Comparison of ENCODE assay signal across 9 mouse cellular contexts in genomic region chr4:45528355-45529198, GRCm38 (mm10). TPM values are rescaled to one million over a fixed set of nuclear protein-coding genes. Genes with fewer than 3 reads are reported as not detected.
DNase-seq lines count a peak whose midpoint lies in the region; ATAC-seq and TF ChIP-seq lines count a peak whose summit lies in the region.
"Had no signal": no experiment of that assay in that cellular context is flagged by ENCODE, and none has a peak within 500 bp of the region (broad histone marks: within the 10 kb centered on the region; RNA-seq: fewer than 3 reads in every experiment).

No protein-coding gene starts in this region.

- intact Hi-C loops in left cerebral cortex, adult 2 months (cut with DNase I), result loop anchor here (2.0 to 5.0 kb wide), 2 partner anchors 51 to 110 kb away; no protein-coding TSS in a partner anchor
- intact Hi-C loops in left cerebral cortex, postnatal 25 days (cut with DNase I), result loop anchor here (2.0 to 5.0 kb wide), 2 partner anchors 81 to 110 kb away; no protein-coding TSS in a partner anchor

- H3K9me3 ChIP-seq in forebrain, embryonic 15.5 days, result no peaks in the 10 kb centered on the region
- H3K9me3 ChIP-seq in kidney, postnatal 0 days (replicated peaks; ENCODE audit: low read length), result no peaks in the 10 kb centered on the region

- no peaks in the 10 kb centered on the region for H3K36me3 ChIP-seq in forebrain, embryonic 15.5 days
- H3K36me3 ChIP-seq in kidney, postnatal 0 days (ENCODE audit: insufficient read depth, low read length), result no peaks in the 10 kb centered on the region
- H3K36me3 ChIP-seq in myocyte (ENCODE audit: control insufficient read depth, insufficient read depth), result no peaks in the 10 kb centered on the region

- no peaks in the 10 kb centered on the region for H3K27me3 ChIP-seq in forebrain, embryonic 15.5 days
- no peaks in the 10 kb centered on the region for H3K27me3 ChIP-seq in kidney, postnatal 0 days (ENCODE audit: insufficient read depth, low read length)
- no peaks in the 10 kb centered on the region for H3K27me3 ChIP-seq in myocyte (ENCODE audit: control insufficient read depth, insufficient read depth, insufficient read length)
- H3K27me3 ChIP-seq: Patski had no signal

- H3K4me2 ChIP-seq in forebrain, embryonic 15.5 days (replicated peaks), result peak overlapping the region; percentile 75
- H3K4me2 ChIP-seq in kidney, postnatal 0 days (ENCODE audit: low read length), result peak overlapping the region; percentile 95
- peak overlapping the region; percentile 87 for H3K4me2 ChIP-seq in myocyte (ENCODE audit: low read depth)

- peak overlapping the region; percentile 72 for H3K4me3 ChIP-seq in left cerebral cortex, adult 2 months
- H3K4me3 ChIP-seq in forebrain, embryonic 15.5 days, result peak overlapping the region; percentile 64
- H3K4me3 ChIP-seq in kidney, postnatal 0 days (replicated peaks; ENCODE audit: low read depth, low read length), result peak overlapping the region; percentile 69
- H3K4me3 ChIP-seq in myocyte, result peak overlapping the region; percentile 98

- H3ac ChIP-seq in myocyte (ENCODE audit: control insufficient read depth, insufficient read length), result peak overlapping the region; percentile 94

- 3% methylated on average over 21 of the region's 21 CpGs for WGBS in forebrain, embryonic 15.5 days
- WGBS in kidney, postnatal 0 days, result 6% methylated on average over 21 of the region's 21 CpGs

- H3K9ac ChIP-seq in forebrain, embryonic 15.5 days (replicated peaks), result peak overlapping the region; percentile 84
- peak overlapping the region; percentile 83 for H3K9ac ChIP-seq in kidney, postnatal 0 days (ENCODE audit: low read depth, low read length)

- H3K4me1 ChIP-seq in forebrain, embryonic 15.5 days, result peaks cover 71% of the 10 kb centered on the region
- H3K4me1 ChIP-seq in kidney, postnatal 0 days (replicated peaks; ENCODE audit: insufficient read depth, low read length), result peaks cover 27% of the 10 kb centered on the region

- ATAC-seq in forebrain, embryonic 15.5 days (replicated peaks), result no peak
- ATAC-seq in kidney, postnatal 0 days (replicated peaks; ENCODE audit: low FRiP score, low read depth), result no peak
- ATAC-seq: Patski had no signal

- no peak for TF ChIP-seq POLR2A in myocyte (IDR thresholded peaks at IDR 0.05; ENCODE audit: insufficient read length, low read depth)

- no peak for TF ChIP-seq CTCF in left cerebral cortex, adult 2 months (IDR thresholded peaks at IDR 0.05)
- no peak for TF ChIP-seq CTCF in kidney, postnatal 0 days (IDR thresholded peaks at IDR 0.05; ENCODE audit: low read depth)

- H3K27ac ChIP-seq in left cerebral cortex, adult 2 months, result peak overlapping the region; percentile 16; the same call in 1 of the 2 replicates
- H3K27ac ChIP-seq in forebrain, embryonic 15.5 days (replicated peaks), result peak overlapping the region; percentile 89
- peak overlapping the region; percentile 84 for H3K27ac ChIP-seq in kidney, postnatal 0 days

- peaks cover 59% of the 10 kb centered on the region for H3K79me2 ChIP-seq in myocyte (ENCODE audit: control insufficient read depth, insufficient read depth)

- DNase-seq in left cerebral cortex, adult 2 months (ENCODE audit: extremely low spot score in 1 of 2, low spot score in 2 of 2), result no peak
- no peak for DNase-seq in left cerebral cortex, adult 18-20 months (ENCODE audit: low spot score in 2 of 2)
- DNase-seq in kidney, postnatal 0 days (ENCODE audit: low spot score), result peak; percentile 61
- DNase-seq in left cerebral cortex, postnatal 25 days (ENCODE audit: low spot score in 2 of 2), result no peak
- DNase-seq in layer of hippocampus, postnatal 10 days (ENCODE audit: low spot score in 2 of 2), result no peak
- no peak for DNase-seq in cerebellum, adult 9-10 months

TF ChIP-seq in myocyte, 11 proteins besides CTCF, POLR2A, EP300 and RAD21:
- no peak for TF ChIP-seq TCF3 (IDR thresholded peaks at IDR 0.05; ENCODE audit: insufficient read length, low read depth)
- no peak for TF ChIP-seq REST (IDR thresholded peaks at IDR 0.05; ENCODE audit: insufficient read depth, insufficient read length)
- TF ChIP-seq MYOD1 (IDR thresholded peaks at IDR 0.05; ENCODE audit: control insufficient read depth in 1 of 3, insufficient read length in 2 of 3, low read depth in 2 of 3), result no peak
- TF ChIP-seq MAX (IDR thresholded peaks at IDR 0.05; ENCODE audit: low read depth), result no peak
- TF ChIP-seq SRF (IDR thresholded peaks at IDR 0.05; ENCODE audit: control insufficient read depth, insufficient read length, low read depth), result no peak
- TF ChIP-seq POLR2AphosphoS2 (IDR thresholded peaks at IDR 0.05; ENCODE audit: insufficient read length, low read depth), result no peak
- no peak for TF ChIP-seq MYOG (IDR thresholded peaks at IDR 0.05; ENCODE audit: control insufficient read depth in 1 of 3, insufficient read depth in 1 of 3, insufficient read length in 2 of 3, low read depth in 2 of 3)
- no peak for TF ChIP-seq CEBPB (IDR thresholded peaks at IDR 0.05; ENCODE audit: insufficient read depth, poor library complexity, severe bottlenecking)
- TF ChIP-seq E2F4 (IDR thresholded peaks at IDR 0.05; ENCODE audit: insufficient read depth), result no peak
- TF ChIP-seq USF1 (IDR thresholded peaks at IDR 0.05; ENCODE audit: low read depth), result no peak

RNA-seq across cellular contexts. Expression of gene Shb, which starts 3.7 kb away (rescaled TPM):
- total RNA-seq in left cerebral cortex, adult 2 months (2021), result 10 to 100 TPM; 11.0 to 11.6 TPM
- 10 to 100 TPM in 1 of 2 experiments, 1 to 10 TPM in 1; 8.3 to 12.9 TPM for total RNA-seq in left cerebral cortex, adult 18-20 months (2021)
- 13.1 and 13.3 TPM in 2 replicates for polyA plus RNA-seq in forebrain, embryonic 15.5 days (2015; fragmentation: Nextera tagmentation; extraction: Ambion mirVana)
- polyA plus RNA-seq in kidney, postnatal 0 days (2015; fragmentation: Nextera tagmentation; extraction: Ambion mirVana), result 5.4 and 6.6 TPM in 2 replicates
- polyA plus RNA-seq in myocyte (2012; fragmentation: generic; extraction: Trizol), result 46.3 TPM
- 10 to 100 TPM in 1 of 2 experiments, 1 to 10 TPM in 1; 9.0 to 11.8 TPM for total RNA-seq in left cerebral cortex, postnatal 25 days (2021)
- total RNA-seq in layer of hippocampus, postnatal 10 days (2021), result 10 to 100 TPM; 27.0 to 29.0 TPM

Comparison
In these comparisons a context has a peak if more than half of its experiments do, and no peak if none do; other contexts are left out.
1. H3K27ac ChIP-seq: peak in every context shown above with its lines; median percentile 89 in forebrain, embryonic 15.5 days; 84 in kidney, postnatal 0 days; 16 in left cerebral cortex, adult 2 months.